Mouse (Mus musculus) liver, postnatal 0 days (tissue): ENCODE measurements around the gene Lep.

Experiments
- CTCF ChIP-seq: sonication (generic); IDR thresholded peaks from 2 replicates; pipeline ENCODE4 v1.5.1; 2016; ENCODE audit warnings: antibody characterized with exemption, low read depth
- EP300 ChIP-seq: IDR thresholded peaks from 2 replicates; pipeline ENCODE4 v1.6.1; 2016; ENCODE audit warnings: antibody characterized with exemption, low read depth, mild to moderate bottlenecking

DNA sequence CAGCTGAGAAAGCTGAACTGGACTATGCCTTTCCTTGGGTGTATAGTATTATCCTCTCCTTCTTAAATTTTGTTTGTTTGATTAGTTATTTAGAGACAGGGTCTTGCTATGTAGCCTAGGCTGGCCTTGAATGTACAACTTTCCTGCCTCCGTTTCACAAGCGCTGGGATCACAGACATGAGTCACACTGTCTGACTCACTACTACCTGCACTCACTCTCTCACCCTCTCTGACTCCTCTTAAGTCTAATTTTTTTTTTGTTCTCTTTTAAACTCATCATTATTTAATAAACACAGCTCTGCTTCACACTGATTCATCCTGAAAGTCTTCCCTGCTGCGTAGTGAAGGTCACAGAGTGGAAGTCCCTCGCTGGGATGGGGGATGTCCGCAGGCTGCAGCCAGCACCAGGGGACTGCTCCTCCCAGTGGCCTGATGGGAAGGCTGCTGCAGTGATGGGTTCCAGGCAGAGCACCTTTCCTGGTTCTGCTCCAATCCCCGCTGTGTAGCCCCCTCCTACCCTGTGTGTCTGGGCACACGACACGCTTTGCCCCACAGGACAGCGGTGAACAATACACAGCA lies 22.8 kb downstream of the Lep start:
- TF ChIP-seq CTCF (no peak), EP300 (no peak)
